Mouse (Mus musculus) ES-E14 (cell line): ENCODE measurements at regions not wholly inside any gene's neighbourhood (a gene's known extent, or its start where the extent isn't known, plus 50 kb on each side); places are given as distances from the start of the nearest gene placed in this dataset.

Experiments
- DNase-seq: peaks from one replicate; pipeline ENCODE4 v3.0.0-alpha.2; 2013; ENCODE audit warnings: low read depth, low spot score
- H3K27ac ChIP-seq: 2 replicates; pipeline ENCODE4 v1.5.1; 2012; ENCODE audit warnings: low read depth, mild to moderate bottlenecking, low read length, moderate library complexity, mixed read lengths; ENCODE audit not compliant: poor library complexity, insufficient read depth, severe bottlenecking
- H3K36me3 ChIP-seq: 2 replicates; pipeline ENCODE4 v1.6.1; 2012; ENCODE audit warnings: mild to moderate bottlenecking, low read length, moderate library complexity, mixed read lengths; ENCODE audit not compliant: control insufficient read depth, poor library complexity, insufficient read depth, severe bottlenecking
- H3K4me1 ChIP-seq, 2 experiments: fragments of 150-350 bp in 1 of 2; sonication (generic) in 1 of 2; 2 replicates each; pipeline ENCODE4 v1.6.1; 2012; ENCODE audit warnings: low read length in 2 of 2, mild to moderate bottlenecking in 1 of 2, mixed read lengths in 1 of 2; ENCODE audit not compliant: control insufficient read depth in 2 of 2, insufficient read depth in 2 of 2, poor library complexity in 1 of 2
- H3K4me3 ChIP-seq, 2 experiments: fragments of 150-350 bp in 1 of 2; sonication (generic) in 1 of 2; 2 replicates each; pipeline ENCODE4 v1.5.1; 2012; ENCODE audit warnings: low read length in 2 of 2, low read depth in 1 of 2, mild to moderate bottlenecking in 1 of 2, mixed read lengths in 1 of 2; ENCODE audit not compliant: insufficient read depth in 1 of 2, poor library complexity in 1 of 2, severe bottlenecking in 1 of 2
- H3K9ac ChIP-seq: 2 replicates; pipeline ENCODE4 v1.6.1; 2012; ENCODE audit warnings: low read depth, mild to moderate bottlenecking, low read length, mixed read lengths; ENCODE audit not compliant: poor library complexity, insufficient read depth, severe bottlenecking
- H3K9me3 ChIP-seq: fragments of 150-350 bp; sonication (generic); 2 replicates; pipeline ENCODE4 v1.6.1; 2012; ENCODE audit warnings: low read depth, mild to moderate bottlenecking, low read length; ENCODE audit not compliant: control insufficient read depth, insufficient read depth
- CHD2 ChIP-seq: IDR thresholded peaks from 2 replicates; pipeline ENCODE4 v1.6.1; 2014; ENCODE audit warnings: mild to moderate bottlenecking, low read depth, low read length, inconsistent platforms
- HCFC1 ChIP-seq: IDR thresholded peaks from 2 replicates; pipeline ENCODE4 v1.6.1; 2012; ENCODE audit warnings: low read length, inconsistent platforms, borderline replicate concordance; ENCODE audit not compliant: insufficient read depth
- MAFK ChIP-seq: IDR thresholded peaks from 2 replicates; pipeline ENCODE4 v1.6.1; 2014; ENCODE audit warnings: mild to moderate bottlenecking, low read depth, low read length, inconsistent platforms; ENCODE audit not compliant: insufficient read depth
- ZC3H11A ChIP-seq: IDR thresholded peaks from 2 replicates; pipeline ENCODE4 v1.6.1; 2012; ENCODE audit warnings: low read depth, mild to moderate bottlenecking, inconsistent platforms, low read length, borderline replicate concordance
- ZNF384 ChIP-seq: IDR thresholded peaks from 2 replicates; pipeline ENCODE4 v1.6.1; 2012; ENCODE audit warnings: low read depth, low read length, inconsistent platforms
- in situ Hi-C, 2 experiments: fragments of 600-800 bp; cut with MboI; formaldehyde crosslinking; loops; one replicate each; pipeline ENCODE4 v1.15.1; 2025; ENCODE audit warnings: low sequenced_read_pairs in 2 of 2, inconsistent platforms in 1 of 2; ENCODE audit not compliant: unreplicated experiment in 2 of 2

GRCm38 (mm10) chr9:94444140-94444789, 93.6 kb downstream of the 1190002N15Rik start:
- no peak for DNase-seq
- Histone ChIP-seq H3K4me1 (no peaks in the 10 kb centered on the region), H3K27ac (no peak overlapping the region), H3K9ac (no peak overlapping the region), H3K9me3 (no peaks in the 10 kb centered on the region), H3K36me3 (no peaks in the 10 kb centered on the region), H3K4me3 (no peak overlapping the region)
- in situ Hi-C loops, result no loop called here
- TF ChIP-seq CHD2 (no peak), HCFC1 (no peak), MAFK (no peak), ZC3H11A (no peak), ZNF384 (no peak)

- DNase-seq, result no peak
- in situ Hi-C loops, result no loop called here
- TF ChIP-seq ZC3H11A, result no peak
- no peak for TF ChIP-seq HCFC1
- no peak for TF ChIP-seq MAFK
- TF ChIP-seq CHD2, result no peak
- no peak for TF ChIP-seq ZNF384
Observed at GRCm38 (mm10) chr9:94441393-94441792, 96.5 kb downstream of the 1190002N15Rik start.

GRCm38 (mm10) chr9:94433468-94433867, 104.4 kb downstream of the 1190002N15Rik start:
- in situ Hi-C loops, result no loop called here
- TF ChIP-seq CHD2 (no peak), MAFK (no peak), ZC3H11A (no peak), HCFC1 (no peak), ZNF384 (no peak)
- no peak for DNase-seq
- H3K4me1 ChIP-seq, result no peaks in the 10 kb centered on the region
- no peak overlapping the region for H3K9ac ChIP-seq
- H3K9me3 ChIP-seq, result no peaks in the 10 kb centered on the region
- no peaks in the 10 kb centered on the region for H3K36me3 ChIP-seq
- no peak overlapping the region for H3K4me3 ChIP-seq
- no peak overlapping the region for H3K27ac ChIP-seq

More at GRCm38 (mm10) chr9:94441393-94441792, 96.5 kb downstream of the 1190002N15Rik start:
- Histone ChIP-seq H3K9ac (no peak overlapping the region), H3K36me3 (no peaks in the 10 kb centered on the region), H3K27ac (no peak overlapping the region), H3K9me3 (no peaks in the 10 kb centered on the region), H3K4me3 (no peak overlapping the region), H3K4me1 (no peaks in the 10 kb centered on the region)

GRCm38 (mm10) chr9:94432144-94432747, 105.6 kb downstream of the 1190002N15Rik start:
- Histone ChIP-seq H3K4me3 (no peak overlapping the region), H3K9me3 (no peaks in the 10 kb centered on the region), H3K9ac (no peak overlapping the region), H3K4me1 (no peaks in the 10 kb centered on the region), H3K27ac (no peak overlapping the region), H3K36me3 (no peaks in the 10 kb centered on the region)
- no peak for DNase-seq
- TF ChIP-seq MAFK, result no peak
- TF ChIP-seq CHD2, result no peak
- no peak for TF ChIP-seq HCFC1
- no peak for TF ChIP-seq ZNF384
- no peak for TF ChIP-seq ZC3H11A
- in situ Hi-C loops, result no loop called here
